Mouse (Mus musculus) erythroblast, embryonic 14.5 days (primary cell): ENCODE results near the gene Grm1.

ENCODE experiments used
- GATA1 ChIP-seq: IDR thresholded peaks from 2 replicates; pipeline ENCODE4 v1.6.1; 2012; ENCODE audit warnings: low read length, inconsistent platforms, mixed read lengths
- TAL1 ChIP-seq: IDR thresholded peaks from 3 replicates; pipeline ENCODE4 v1.6.1; 2012; ENCODE audit warnings: low read length, inconsistent platforms, mixed read lengths

DNA sequence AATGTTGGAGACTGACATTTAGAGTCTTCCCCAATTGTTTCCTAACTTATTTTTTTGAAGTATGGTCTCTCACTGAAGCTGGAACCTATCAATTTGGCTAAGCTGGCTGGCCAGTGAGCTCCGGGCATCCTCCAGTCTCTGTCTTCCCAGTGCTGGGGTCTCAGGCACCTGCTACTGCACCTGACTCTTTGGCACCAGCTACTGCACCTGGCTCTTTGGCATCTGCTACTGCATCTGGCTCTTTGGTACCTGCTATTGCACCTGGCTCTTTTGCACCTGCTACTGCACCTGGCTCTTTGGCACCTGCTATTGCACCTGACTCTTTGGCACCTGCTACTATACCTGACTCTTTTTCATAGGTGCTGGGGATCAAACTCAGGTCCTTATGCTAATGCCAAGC lies 291.7 kb downstream of the Grm1 start:
- TF ChIP-seq TAL1 (no peak), GATA1 (no peak)
